Mouse (Mus musculus): ENCODE measurements at regions not wholly inside any gene's neighbourhood (a gene's known extent, or its start where the extent isn't known, plus 50 kb on each side); places are given as distances from the start of the nearest gene placed in this dataset.

DNA sequence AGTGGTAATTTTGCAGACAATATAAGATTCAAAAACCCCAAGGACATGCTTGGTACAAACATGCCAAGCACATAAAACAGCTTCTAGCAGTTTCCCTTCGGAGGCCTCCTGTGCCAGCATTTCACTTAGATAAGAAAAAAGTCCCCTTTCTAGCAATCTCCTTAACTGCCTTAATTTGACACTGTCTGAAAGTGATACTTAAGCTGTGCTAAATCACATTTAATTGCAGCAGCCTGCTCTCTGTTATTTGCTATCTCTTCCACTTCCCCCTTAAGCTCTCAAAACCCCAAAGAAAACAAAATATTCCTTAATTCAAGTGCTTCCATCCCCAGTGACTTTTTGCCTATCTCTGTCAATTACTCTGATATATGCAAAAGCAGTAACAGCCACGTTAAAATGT lies 86.9 kb upstream of the Prokr2 start:
- peaks cover 27% of the 10 kb centered on the region for H3K27me3 ChIP-seq
- no peak for ATAC-seq
- POLR2A ChIA-PET = no interaction called here
- CTCF ChIA-PET = interaction anchor here (0.9 kb wide), 1 partner anchor 156 kb away, joined by 3 read pairs; no protein-coding TSS in a partner anchor
- DNase-seq (ENCODE audit: low read depth, low spot score) = no peak
- in situ Hi-C loops (cut with MboI; ENCODE audit: low pct_unique_long_range_greater_than_20kb) = no loop called here
- TF ChIP-seq CTCF (IDR thresholded peaks at IDR 0.05) = no peak

DNA sequence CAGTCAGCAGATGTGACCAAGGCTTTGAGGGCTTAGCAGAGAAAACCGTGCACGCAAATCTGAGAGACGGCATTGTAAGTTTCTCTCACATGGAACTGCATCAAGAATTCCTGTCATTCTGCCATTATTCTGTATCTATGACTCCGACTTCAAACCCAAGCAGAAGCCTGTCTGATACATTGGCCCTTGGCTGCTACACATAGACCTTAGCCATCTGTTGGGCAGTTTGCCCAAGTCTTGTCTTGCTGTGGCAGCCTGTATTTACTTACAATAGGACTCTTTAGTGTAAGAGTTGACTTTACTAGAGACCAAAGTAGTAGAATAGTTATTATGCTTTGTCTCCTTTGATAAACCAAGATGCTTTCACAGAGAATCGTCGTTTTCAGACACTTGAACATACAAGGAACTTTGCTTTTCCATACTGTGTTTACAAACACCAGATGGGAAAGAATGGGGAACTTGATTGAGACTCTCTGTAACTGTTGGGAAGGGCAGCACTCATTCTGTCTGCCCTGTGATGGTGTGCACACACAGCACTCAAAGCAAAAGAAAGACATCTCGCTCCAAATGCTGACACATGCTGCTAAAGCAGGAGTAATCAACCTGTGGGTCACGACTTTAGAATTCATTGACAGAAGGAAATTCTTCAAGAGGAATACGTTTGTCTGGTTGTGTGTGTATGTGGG lies 83.9 kb upstream of the Prokr2 start:
- DNase-seq (ENCODE audit: low read depth, low spot score) (no peak), ATAC-seq (no peak)
- POLR2A ChIA-PET = no interaction called here
- CTCF ChIA-PET = no interaction called here
- TF ChIP-seq CTCF (IDR thresholded peaks at IDR 0.05) = no peak
- peaks cover 22% of the 10 kb centered on the region for H3K27me3 ChIP-seq
- in situ Hi-C loops (cut with MboI; ENCODE audit: low pct_unique_long_range_greater_than_20kb) = no loop called here

DNA sequence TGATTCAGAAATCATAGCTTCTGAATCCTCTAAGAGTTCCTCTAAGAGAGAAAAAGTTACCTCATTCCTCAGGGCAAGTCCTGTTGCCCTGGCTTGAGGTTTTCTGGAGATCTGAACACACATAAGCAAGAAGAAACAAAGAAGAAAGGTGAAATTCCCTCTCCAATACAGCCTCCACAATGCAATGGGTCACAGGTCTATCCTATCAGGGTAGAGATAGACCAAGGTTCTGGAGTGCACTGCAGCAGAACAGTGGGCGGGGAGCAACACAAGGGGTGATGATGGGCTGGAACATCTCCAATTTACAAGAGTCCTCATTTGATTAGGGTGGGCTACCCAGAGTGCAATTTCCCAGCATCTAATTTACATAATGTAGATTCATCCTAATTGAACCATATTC lies 69.8 kb upstream of the Prokr2 start:
- H3K27me3 ChIP-seq = no peaks in the 10 kb centered on the region
- POLR2A ChIA-PET = no interaction called here
- DNase-seq (ENCODE audit: low read depth, low spot score) (no peak), ATAC-seq (no peak)
- CTCF ChIA-PET = no interaction called here
- in situ Hi-C loops (cut with MboI; ENCODE audit: low pct_unique_long_range_greater_than_20kb) = no loop called here
- TF ChIP-seq CTCF (IDR thresholded peaks at IDR 0.05) = no peak

DNA sequence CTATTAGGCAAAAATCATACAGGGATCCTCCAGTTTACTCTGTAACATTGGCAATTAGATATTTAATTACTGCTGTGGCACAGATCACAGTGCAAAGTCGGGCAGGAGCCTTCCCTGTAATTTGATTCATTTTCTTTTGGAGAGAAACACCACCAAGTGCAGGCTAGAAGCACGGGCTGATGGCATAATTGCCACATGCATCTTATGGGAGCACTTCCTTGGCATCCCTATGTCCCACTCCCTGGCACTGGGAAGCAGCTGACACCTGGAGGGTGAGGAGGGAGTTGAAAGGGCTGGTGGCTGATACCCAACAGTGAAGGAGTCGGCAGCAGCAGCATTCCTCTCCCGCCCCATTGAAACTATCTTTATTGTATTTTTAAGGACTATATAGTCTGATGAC lies 64.1 kb upstream of the Prokr2 start:
- POLR2A ChIA-PET = no interaction called here
- no peak for TF ChIP-seq CTCF (IDR thresholded peaks at IDR 0.05)
- in situ Hi-C loops (cut with MboI; ENCODE audit: low pct_unique_long_range_greater_than_20kb) = no loop called here

DNA sequence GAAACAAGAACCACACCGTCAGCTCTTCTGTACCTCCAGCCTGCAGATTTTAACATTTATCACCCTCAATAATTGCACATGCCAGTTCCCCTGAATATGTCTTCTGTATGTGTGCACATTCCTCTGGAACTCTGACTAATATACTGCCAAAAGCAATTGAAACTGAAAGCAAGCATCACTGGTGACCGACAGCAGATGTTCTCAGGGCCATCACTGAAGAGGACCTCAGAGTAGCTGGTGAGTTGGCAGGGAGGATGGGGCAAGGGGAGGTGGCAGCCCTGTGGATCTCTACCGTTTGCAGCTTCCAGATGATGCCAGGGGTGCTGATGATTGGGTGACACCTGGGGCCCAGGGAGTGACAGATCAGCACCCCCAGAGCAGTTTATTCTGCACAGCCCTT lies 62.6 kb upstream of the Prokr2 start:
- TF ChIP-seq CTCF (IDR thresholded peaks at IDR 0.05) = no peak
- in situ Hi-C loops (cut with MboI; ENCODE audit: low pct_unique_long_range_greater_than_20kb) = no loop called here
- DNase-seq (ENCODE audit: low read depth, low spot score) (no peak), ATAC-seq (no peak)
- ChIA-PET POLR2A (no interaction called here), CTCF (no interaction called here)
- H3K27me3 ChIP-seq = peaks cover 18% of the 10 kb centered on the region

More for the DNA sequence above, 64.1 kb upstream of the Prokr2 start:
- H3K27me3 ChIP-seq = peaks cover 18% of the 10 kb centered on the region
- DNase-seq (ENCODE audit: low read depth, low spot score) (no peak), ATAC-seq (no peak)
- CTCF ChIA-PET = no interaction called here

DNA sequence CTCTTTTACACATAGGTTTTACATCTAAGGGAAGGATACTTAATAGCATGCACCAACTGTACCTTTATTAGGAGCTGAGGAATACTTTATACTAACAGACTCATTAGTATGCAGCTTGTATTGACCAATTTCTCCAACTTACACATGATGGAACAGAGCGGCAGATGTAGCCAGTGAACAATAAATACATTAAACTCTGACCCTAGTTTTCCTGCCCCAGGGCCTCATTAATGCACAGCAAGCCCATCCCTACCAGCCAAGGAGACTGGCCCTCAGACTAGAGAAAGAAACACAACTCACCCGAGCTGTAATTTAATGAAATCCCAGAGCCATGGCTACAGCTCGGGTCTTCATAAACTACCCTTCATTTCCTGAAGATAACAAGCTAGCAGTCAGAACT lies 60.8 kb upstream of the Prokr2 start:
- peaks cover 18% of the 10 kb centered on the region for H3K27me3 ChIP-seq
- in situ Hi-C loops (cut with MboI; ENCODE audit: low pct_unique_long_range_greater_than_20kb) = no loop called here
- CTCF ChIA-PET = interaction anchor here (0.6 kb wide), 1 partner anchor 25 kb away, joined by 3 read pairs; no protein-coding TSS in a partner anchor
- POLR2A ChIA-PET = interaction anchor here (0.7 kb wide), 1 partner anchor 10 kb away, joined by 4 read pairs; no protein-coding TSS in a partner anchor
- no peak for TF ChIP-seq CTCF (IDR thresholded peaks at IDR 0.05)
- no peak for DNase-seq (ENCODE audit: low read depth, low spot score)
- ATAC-seq = no peak

DNA sequence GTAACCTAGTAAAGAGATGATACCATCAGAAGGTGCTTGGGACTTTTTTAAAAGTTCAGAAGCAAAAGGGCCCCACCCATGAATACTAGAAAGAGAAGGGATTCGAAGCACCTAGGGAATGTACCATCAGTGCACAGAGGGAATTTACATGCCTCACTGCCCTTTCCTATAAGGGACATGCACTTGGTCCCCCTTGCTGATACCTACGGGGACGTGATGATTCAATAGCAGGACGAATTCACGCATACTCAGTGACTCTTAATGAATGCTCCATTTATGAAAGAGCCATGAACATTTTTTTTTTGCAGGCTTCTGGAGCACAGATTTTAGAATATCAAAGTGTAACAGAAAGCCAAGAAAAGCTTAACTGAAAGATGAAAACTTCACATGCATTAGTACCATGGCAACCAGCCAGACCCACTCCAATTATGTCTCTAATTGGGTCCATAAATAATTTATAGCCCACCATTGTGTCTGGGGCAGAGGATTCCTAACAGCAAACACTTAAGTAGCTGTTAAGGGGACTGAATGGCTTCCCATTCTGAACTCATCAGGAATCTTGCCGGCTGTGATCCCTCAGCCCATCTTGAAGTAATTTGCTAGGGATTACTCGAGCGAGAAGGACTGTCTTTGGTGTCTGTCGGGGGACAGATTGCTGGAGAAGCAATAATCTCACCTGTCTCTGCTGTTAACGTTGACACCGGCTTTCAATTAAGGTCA lies 59.4 kb upstream of the Prokr2 start:
- in situ Hi-C loops (cut with MboI; ENCODE audit: low pct_unique_long_range_greater_than_20kb) = no loop called here
- DNase-seq (ENCODE audit: low read depth, low spot score) (no peak), ATAC-seq (no peak)
- ChIA-PET POLR2A (no interaction called here), CTCF (no interaction called here)
- H3K27me3 ChIP-seq = peaks cover 18% of the 10 kb centered on the region
- TF ChIP-seq CTCF (IDR thresholded peaks at IDR 0.05) = no peak

All from Patski (cell line).